Mouse (Mus musculus): Measurements from ENCODE around the gene Usp5. TPM values are rescaled to one million over a fixed set of nuclear protein-coding genes. Genes with fewer than 3 reads are reported as not detected.

Gene Usp5
- polyA plus RNA-seq, 1 experiment = 159 TPM

DNA sequence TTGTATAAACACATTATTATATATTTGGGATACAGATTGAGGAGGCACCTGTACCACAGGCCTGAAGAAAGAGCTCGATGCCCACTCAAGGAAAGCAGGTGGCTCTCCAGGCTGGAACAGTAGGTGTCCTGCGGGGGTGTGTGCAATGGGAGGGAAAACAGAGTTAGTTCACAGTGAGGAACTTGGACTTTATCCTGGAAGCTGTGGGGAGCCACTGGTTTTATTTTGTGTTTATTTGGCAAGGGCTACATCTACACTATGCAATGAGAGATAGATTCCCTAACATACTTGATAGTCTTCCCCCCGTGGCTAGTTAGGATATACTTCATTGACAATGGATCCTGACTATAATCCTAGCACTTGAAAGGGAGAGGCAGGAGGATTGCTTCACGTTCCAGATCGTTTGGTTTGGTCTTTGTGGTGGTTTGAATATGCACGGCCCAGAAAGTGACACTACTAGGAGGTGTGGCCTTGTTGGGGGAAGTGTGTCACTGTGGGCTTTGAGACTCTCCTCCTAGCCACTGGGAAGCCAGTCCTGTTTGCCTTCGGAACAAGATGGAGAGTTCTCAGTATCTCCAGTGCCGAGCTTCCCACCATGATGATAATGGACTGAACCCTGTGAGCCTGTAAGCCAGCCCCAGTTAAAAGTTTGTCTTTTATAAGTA lies 42.4 kb downstream of the Usp5 start:
- peak overlapping the region; percentile 62 for H3K27ac ChIP-seq (ENCODE audit: insufficient read depth, low read length)
- peaks cover 19% of the 10 kb centered on the region; the same call in 1 of the 2 replicates for H3K4me1 ChIP-seq (ENCODE audit: control insufficient read depth, insufficient read depth, low read length)
- DNase-seq = peak; percentile 88 to 93

DNA sequence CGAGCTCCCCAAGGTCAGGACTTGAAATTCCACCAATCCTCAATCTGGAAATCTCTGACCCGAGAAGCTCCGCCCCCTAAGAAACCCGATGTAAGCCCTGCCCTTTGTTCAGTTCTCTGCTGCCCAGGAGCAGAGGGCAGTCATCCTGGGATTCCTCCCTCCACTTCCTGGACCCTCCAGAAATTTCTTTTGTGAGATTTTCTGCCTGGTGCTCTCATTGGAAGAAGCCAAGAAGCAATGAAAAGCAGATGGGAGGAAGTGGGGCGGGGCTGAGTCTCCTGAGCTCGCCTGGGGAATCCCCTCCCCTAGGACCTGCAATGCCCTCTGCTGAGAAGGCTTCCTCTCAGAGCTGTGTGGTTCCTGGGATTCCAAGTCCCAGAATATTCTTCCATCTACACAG lies 46.8 kb downstream of the Usp5 start:
- 30% methylated on average over 6 of the region's 6 CpGs for WGBS
- no peak overlapping the region for H3K27ac ChIP-seq (ENCODE audit: insufficient read depth, low read length)
- peaks cover 20% of the 10 kb centered on the region; the same call in 1 of the 2 replicates for H3K4me1 ChIP-seq (ENCODE audit: control insufficient read depth, insufficient read depth, low read length)
- no peak overlapping the region for H3K4me3 ChIP-seq (replicated peaks; ENCODE audit: insufficient read depth, low read depth, low read length)
- DNase-seq = no peak
- H3K27me3 ChIP-seq (ENCODE audit: control insufficient read depth, insufficient read depth, low read length) = no peaks in the 10 kb centered on the region
- TF ChIP-seq POLR2A (IDR thresholded peaks at IDR 0.05; ENCODE audit: borderline replicate concordance, insufficient read depth, low read length) (no peak), CTCF (IDR thresholded peaks at IDR 0.05; ENCODE audit: borderline replicate concordance, insufficient read depth, low read depth, low read length) (no peak)

More for the DNA sequence above, 42.4 kb downstream of the Usp5 start:
- TF ChIP-seq CTCF (IDR thresholded peaks at IDR 0.05; ENCODE audit: borderline replicate concordance, insufficient read depth, low read depth, low read length) (no peak; the same call in 1 of the 2 replicates), POLR2A (IDR thresholded peaks at IDR 0.05; ENCODE audit: borderline replicate concordance, insufficient read depth, low read length) (no peak)
- WGBS = 6% methylated on average over 8 of the region's 8 CpGs
- no peaks in the 10 kb centered on the region for H3K27me3 ChIP-seq (ENCODE audit: control insufficient read depth, insufficient read depth, low read length)
- no peak overlapping the region for H3K4me3 ChIP-seq (replicated peaks; ENCODE audit: insufficient read depth, low read depth, low read length)

DNA sequence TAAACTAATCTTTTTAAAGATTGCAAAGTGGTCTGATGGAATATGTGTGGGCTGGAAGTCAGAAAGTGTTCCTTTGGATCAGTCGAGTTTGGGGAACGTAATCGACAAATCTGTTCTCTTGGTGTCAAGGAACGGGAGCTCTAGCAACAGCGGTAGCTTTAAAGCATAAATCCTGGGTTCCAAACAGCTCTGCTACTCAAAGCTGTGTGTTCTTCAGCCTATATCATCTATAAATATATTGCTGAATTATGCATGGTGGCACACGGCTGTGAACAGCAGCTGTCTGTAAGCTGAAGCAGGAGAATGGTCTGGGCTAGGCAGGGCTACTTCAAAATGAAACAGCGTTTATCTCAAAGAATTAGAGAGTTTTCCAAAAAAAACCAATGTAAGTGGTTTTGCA lies 48.4 kb downstream of the Usp5 start:
- Histone ChIP-seq H3K27ac (ENCODE audit: insufficient read depth, low read length) (no peak overlapping the region), H3K4me1 (ENCODE audit: control insufficient read depth, insufficient read depth, low read length) (peaks cover 7% of the 10 kb centered on the region; the same call in 1 of the 2 replicates), H3K4me3 (replicated peaks; ENCODE audit: insufficient read depth, low read depth, low read length) (no peak overlapping the region), H3K27me3 (ENCODE audit: control insufficient read depth, insufficient read depth, low read length) (no peaks in the 10 kb centered on the region)
- 92% methylated on average over 7 of the region's 7 CpGs for WGBS
- DNase-seq = no peak
- no peak for TF ChIP-seq CTCF (IDR thresholded peaks at IDR 0.05; ENCODE audit: borderline replicate concordance, insufficient read depth, low read depth, low read length)
- no peak for TF ChIP-seq POLR2A (IDR thresholded peaks at IDR 0.05; ENCODE audit: borderline replicate concordance, insufficient read depth, low read length)

DNA sequence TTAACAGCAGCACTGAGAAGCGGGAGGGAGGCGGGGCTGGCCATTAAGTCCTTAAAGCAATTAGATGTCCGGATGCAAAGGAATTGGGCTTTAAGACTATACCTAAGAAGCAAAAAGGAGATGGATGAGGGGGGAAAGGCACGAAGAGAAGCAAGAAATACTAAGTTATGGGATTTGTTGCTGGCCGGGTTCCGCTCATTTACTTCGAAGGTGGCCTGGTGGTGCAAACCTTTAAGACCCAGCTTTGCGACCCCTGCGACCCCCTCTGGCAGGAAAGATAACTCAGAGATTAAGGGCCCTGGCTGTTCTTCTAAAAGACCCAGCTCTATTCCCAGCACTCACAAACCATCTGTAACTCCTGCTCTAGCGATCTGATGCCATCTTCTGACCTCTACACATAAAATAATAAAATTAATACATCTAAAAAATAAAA lies 49.3 kb downstream of the Usp5 start:
- Histone ChIP-seq H3K27me3 (ENCODE audit: control insufficient read depth, insufficient read depth, low read length) (no peaks in the 10 kb centered on the region), H3K4me3 (replicated peaks; ENCODE audit: insufficient read depth, low read depth, low read length) (peak overlapping the region; percentile 15), H3K27ac (ENCODE audit: insufficient read depth, low read length) (no peak overlapping the region), H3K4me1 (ENCODE audit: control insufficient read depth, insufficient read depth, low read length) (peaks cover 5% of the 10 kb centered on the region; the same call in 1 of the 2 replicates)
- WGBS = 25% methylated on average over 10 of the region's 10 CpGs
- TF ChIP-seq POLR2A (IDR thresholded peaks at IDR 0.05; ENCODE audit: borderline replicate concordance, insufficient read depth, low read length) = no peak
- TF ChIP-seq CTCF (IDR thresholded peaks at IDR 0.05; ENCODE audit: borderline replicate concordance, insufficient read depth, low read depth, low read length) = no peak
- no peak for DNase-seq

DNA sequence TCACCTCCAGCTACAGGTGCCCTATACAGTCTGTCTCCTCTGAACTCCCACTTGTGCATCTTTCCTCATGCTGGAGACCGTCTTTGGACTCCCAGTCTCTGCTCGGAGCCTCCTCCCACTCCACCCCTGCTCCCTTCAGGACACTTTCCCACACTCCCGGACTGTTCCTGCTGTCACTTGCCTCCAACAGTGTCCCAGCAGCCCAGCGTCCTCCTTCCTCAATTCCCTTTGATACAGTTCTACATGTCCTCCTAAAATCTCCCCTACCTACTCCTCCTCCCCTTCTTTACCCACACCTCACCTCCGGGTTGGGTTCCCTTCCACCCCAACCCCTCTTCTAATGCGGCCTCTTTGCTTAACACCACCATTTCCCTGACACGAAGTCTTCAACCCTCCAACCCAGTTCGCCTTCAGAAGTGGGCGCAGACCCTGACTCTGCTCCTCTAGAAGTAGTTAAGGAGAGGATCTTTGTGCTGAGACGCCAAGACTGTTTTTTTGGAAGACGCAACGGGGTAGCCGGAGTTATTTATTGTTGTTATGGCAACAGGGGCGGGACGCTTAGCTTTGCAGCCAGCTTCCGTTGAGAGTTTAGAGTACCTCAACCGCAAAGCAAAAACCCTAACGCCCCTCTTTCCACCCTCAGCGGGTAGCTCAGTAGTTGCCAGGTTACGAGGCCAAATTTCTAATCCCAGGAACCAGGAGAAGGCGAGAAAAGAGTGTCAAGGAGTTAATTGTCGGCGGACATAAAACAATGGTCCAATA lies 49.9 kb downstream of the Usp5 start, which contains the start of gene Lrrc23:
Lrrc23 (minus strand) TSS at position 506 of the 762 bp plus-strand sequence.
- DNase-seq = peak in 1 of 2 experiments; percentile 54
- Histone ChIP-seq H3K4me1 (ENCODE audit: control insufficient read depth, insufficient read depth, low read length) (peaks cover 5% of the 10 kb centered on the region; the same call in 1 of the 2 replicates), H3K27me3 (ENCODE audit: control insufficient read depth, insufficient read depth, low read length) (no peaks in the 10 kb centered on the region), H3K4me3 (replicated peaks; ENCODE audit: insufficient read depth, low read depth, low read length) (peak within 1 kb of the TSS; percentile 39), H3K27ac (ENCODE audit: insufficient read depth, low read length) (no peak within 1 kb of the TSS)
- 5% methylated on average over 23 of the region's 23 CpGs for WGBS
- TF ChIP-seq CTCF (IDR thresholded peaks at IDR 0.05; ENCODE audit: borderline replicate concordance, insufficient read depth, low read depth, low read length) = no peak
- TF ChIP-seq POLR2A (IDR thresholded peaks at IDR 0.05; ENCODE audit: borderline replicate concordance, insufficient read depth, low read length) = no peak

DNA sequence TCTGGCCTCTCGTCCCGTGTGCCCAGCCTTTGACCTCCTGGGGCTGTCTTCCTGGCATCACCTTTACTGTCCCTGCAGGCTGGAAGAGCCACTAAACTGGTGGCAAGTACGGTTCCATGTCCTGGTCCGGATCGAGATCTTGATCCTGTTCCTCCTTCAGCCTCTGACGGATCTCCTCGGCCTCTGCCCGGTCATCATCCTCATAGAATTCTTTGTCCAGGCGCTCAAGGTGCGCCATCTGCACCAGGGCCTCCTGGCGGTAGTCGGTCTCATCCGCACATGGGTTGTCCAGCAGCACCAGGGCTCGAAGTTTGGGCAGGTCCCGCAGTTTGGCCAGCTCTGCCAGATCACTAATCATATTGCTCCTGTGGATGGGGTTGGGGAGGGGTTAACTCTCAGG lies 58.8 kb downstream of the Usp5 start:
- WGBS = 27% methylated on average over 15 of the region's 15 CpGs
- H3K4me3 ChIP-seq (replicated peaks; ENCODE audit: insufficient read depth, low read depth, low read length) = peak overlapping the region; percentile 3
- H3K27me3 ChIP-seq (ENCODE audit: control insufficient read depth, insufficient read depth, low read length) = no peaks in the 10 kb centered on the region
- H3K27ac ChIP-seq (ENCODE audit: insufficient read depth, low read length) = peak overlapping the region; percentile 98
- DNase-seq = peak; percentile 60
- TF ChIP-seq POLR2A (IDR thresholded peaks at IDR 0.05; ENCODE audit: borderline replicate concordance, insufficient read depth, low read length) (peak; percentile 17; the same call in 1 of the 2 replicates), CTCF (IDR thresholded peaks at IDR 0.05; ENCODE audit: borderline replicate concordance, insufficient read depth, low read depth, low read length) (no peak)
- H3K4me1 ChIP-seq (ENCODE audit: control insufficient read depth, insufficient read depth, low read length) = peaks cover 21% of the 10 kb centered on the region

DNA sequence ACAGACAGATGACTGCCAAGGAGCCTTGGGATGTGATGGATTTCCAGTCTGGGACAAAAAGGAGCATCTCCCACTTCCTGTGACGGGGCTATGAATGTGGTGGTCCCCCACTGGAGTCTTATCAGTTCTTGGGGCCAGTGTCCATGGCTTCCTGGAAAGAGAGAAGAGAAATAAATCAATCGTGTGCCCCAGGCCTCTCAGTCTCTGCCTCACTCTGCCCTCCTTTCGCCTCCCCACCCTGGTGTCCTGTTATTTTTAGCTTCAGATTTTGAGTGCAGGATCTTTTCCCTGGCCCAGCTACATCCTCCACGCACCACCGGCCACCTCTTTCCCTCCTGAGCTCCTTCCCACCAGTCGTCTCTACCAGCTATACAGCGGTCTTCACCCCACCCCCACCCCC lies 59.3 kb downstream of the Usp5 start:
- Histone ChIP-seq H3K27ac (ENCODE audit: insufficient read depth, low read length) (peak overlapping the region; percentile 98), H3K4me1 (ENCODE audit: control insufficient read depth, insufficient read depth, low read length) (peaks cover 21% of the 10 kb centered on the region), H3K27me3 (ENCODE audit: control insufficient read depth, insufficient read depth, low read length) (no peaks in the 10 kb centered on the region), H3K4me3 (replicated peaks; ENCODE audit: insufficient read depth, low read depth, low read length) (peak overlapping the region; percentile 90)
- WGBS = 10% methylated on average over 7 of the region's 7 CpGs
- peak in 1 of 2 experiments; percentile 65 for DNase-seq
- TF ChIP-seq CTCF (IDR thresholded peaks at IDR 0.05; ENCODE audit: borderline replicate concordance, insufficient read depth, low read depth, low read length) (no peak), POLR2A (IDR thresholded peaks at IDR 0.05; ENCODE audit: borderline replicate concordance, insufficient read depth, low read length) (no peak; the same call in 1 of the 2 replicates)

Measured in cerebellum, adult 2 months (tissue).